Mouse (Mus musculus): ENCODE data around the gene Cpeb1.

The Cpeb1 gene

GRCm38 (mm10) chr7:81369724-81370123 lies 85.5 kb downstream of the Cpeb1 start:
- no peak for DNase-seq

GRCm38 (mm10) chr7:81367946-81368345 lies 87.3 kb downstream of the Cpeb1 start:
- no peak for DNase-seq

GRCm38 (mm10) chr7:81356975-81357374 lies 98.3 kb downstream of the Cpeb1 start:
- peak in 1 of 2 experiments; percentile 40 for DNase-seq

GRCm38 (mm10) chr7:81356360-81356759 lies 98.9 kb downstream of the Cpeb1 start:
- DNase-seq, result no peak

- DNase-seq, result no peak
Observed at GRCm38 (mm10) chr7:81355746-81356145, 99.5 kb downstream of the Cpeb1 start.

- no peak for DNase-seq
Observed at GRCm38 (mm10) chr7:81351826-81352225, 103.4 kb downstream of the Cpeb1 start.

- no peak for DNase-seq
Observed at GRCm38 (mm10) chr7:81348206-81348605, 107.1 kb downstream of the Cpeb1 start.

- no peak for DNase-seq
Observed at GRCm38 (mm10) chr7:81345447-81346170, 109.7 kb downstream of the Cpeb1 start.

- peak; percentile 94 to 95 for DNase-seq
Observed at GRCm38 (mm10) chr7:81344544-81345446, 110.5 kb downstream of the Cpeb1 start, which contains the start of gene Rps17. Rps17 (minus strand) TSS chr7:81345254.

- no peak for DNase-seq
Observed at GRCm38 (mm10) chr7:81343831-81344230, 111.4 kb downstream of the Cpeb1 start.

GRCm38 (mm10) chr7:81343316-81343715 lies 111.9 kb downstream of the Cpeb1 start:
- DNase-seq, result no peak

GRCm38 (mm10) chr7:81342356-81343094 lies 112.7 kb downstream of the Cpeb1 start:
- DNase-seq, result no peak

GRCm38 (mm10) chr7:81341563-81341962 lies 113.7 kb downstream of the Cpeb1 start:
- DNase-seq, result no peak

- peak in 1 of 2 experiments; percentile 26 for DNase-seq
Observed at GRCm38 (mm10) chr7:81339783-81340182, 115.5 kb downstream of the Cpeb1 start.

- no peak for DNase-seq
Observed at GRCm38 (mm10) chr7:81338522-81338873, 116.8 kb downstream of the Cpeb1 start.

GRCm38 (mm10) chr7:81337785-81338521 lies 117.3 kb downstream of the Cpeb1 start:
- no peak for DNase-seq

GRCm38 (mm10) chr7:81336432-81336786 lies 118.9 kb downstream of the Cpeb1 start:
- peak; percentile 46 for DNase-seq

GRCm38 (mm10) chr7:81335705-81336431 lies 119.4 kb downstream of the Cpeb1 start:
- no peak for DNase-seq

GRCm38 (mm10) chr7:81331851-81332250 lies 123.4 kb downstream of the Cpeb1 start:
- DNase-seq, result no peak

GRCm38 (mm10) chr7:81330767-81331166 lies 124.5 kb downstream of the Cpeb1 start:
- DNase-seq, result no peak

GRCm38 (mm10) chr7:81327661-81328060 lies 127.6 kb downstream of the Cpeb1 start:
- DNase-seq, result no peak

- DNase-seq, result no peak
Observed at GRCm38 (mm10) chr7:81326859-81327258, 128.4 kb downstream of the Cpeb1 start.
